Mouse (Mus musculus): ENCODE data around the gene Slc35f5. TPM values are rescaled to one million over a fixed set of nuclear protein-coding genes. Genes with fewer than 3 reads are reported as not detected.

The Slc35f5 gene
- polyA plus RNA-seq, 1 experiment from 2014 or later, result 28.5 TPM

- no peak overlapping the region for H3K9ac ChIP-seq (ENCODE audit: low read depth, low read length)
- no peaks in the 10 kb centered on the region for H3K9me3 ChIP-seq (ENCODE audit: control insufficient read depth, low read length)
- 36% methylated on average over 10 of the region's 10 CpGs for WGBS
- no peak overlapping the region for H3K4me2 ChIP-seq
- H3K4me1 ChIP-seq (replicated peaks; ENCODE audit: control insufficient read depth, insufficient read depth, low read length), result no peaks in the 10 kb centered on the region
- H3K27ac ChIP-seq (ENCODE audit: low read depth, low read length), result no peak overlapping the region
- H3K27me3 ChIP-seq (replicated peaks; ENCODE audit: control insufficient read depth, insufficient read depth, low read length), result no peaks in the 10 kb centered on the region; the same call in 1 of the 2 replicates
- no peak overlapping the region for H3K4me3 ChIP-seq (ENCODE audit: low read depth, low read length)
- DNase-seq (ENCODE audit: low spot score), result peak; percentile 80
- peak; percentile 64; the same call in 1 of the 2 replicates for ATAC-seq (replicated peaks; ENCODE audit: low FRiP score)
- H3K36me3 ChIP-seq (ENCODE audit: control insufficient read depth, insufficient read depth, low read length), result no peaks in the 10 kb centered on the region
Observed at GRCm38 (mm10) chr1:125607087-125607803, 46.9 kb downstream of the Slc35f5 start.

GRCm38 (mm10) chr1:125624376-125625076, 64.1 kb downstream of the Slc35f5 start:
- DNase-seq (ENCODE audit: low spot score) (no peak), ATAC-seq (replicated peaks; ENCODE audit: low FRiP score) (no peak)
- H3K9ac ChIP-seq (ENCODE audit: low read depth, low read length), result no peak overlapping the region
- no peaks in the 10 kb centered on the region for H3K4me1 ChIP-seq (replicated peaks; ENCODE audit: control insufficient read depth, insufficient read depth, low read length)
- no peak overlapping the region for H3K27ac ChIP-seq (ENCODE audit: low read depth, low read length)
- H3K4me3 ChIP-seq (ENCODE audit: low read depth, low read length), result no peak overlapping the region
- 75% methylated on average over 4 of the region's 4 CpGs for WGBS
- H3K36me3 ChIP-seq (ENCODE audit: control insufficient read depth, insufficient read depth, low read length), result no peaks in the 10 kb centered on the region
- H3K9me3 ChIP-seq (ENCODE audit: control insufficient read depth, low read length), result no peaks in the 10 kb centered on the region
- H3K4me2 ChIP-seq, result no peak overlapping the region
- no peaks in the 10 kb centered on the region for H3K27me3 ChIP-seq (replicated peaks; ENCODE audit: control insufficient read depth, insufficient read depth, low read length)

GRCm38 (mm10) chr1:125639501-125640253, 79.3 kb downstream of the Slc35f5 start:
- H3K27ac ChIP-seq (ENCODE audit: low read depth, low read length), result no peak overlapping the region
- H3K4me1 ChIP-seq (replicated peaks; ENCODE audit: control insufficient read depth, insufficient read depth, low read length), result no peaks in the 10 kb centered on the region
- no peak overlapping the region for H3K4me3 ChIP-seq (ENCODE audit: low read depth, low read length)
- DNase-seq (ENCODE audit: low spot score) (no peak), ATAC-seq (replicated peaks; ENCODE audit: low FRiP score) (no peak)
- 86% methylated on average over 8 of the region's 8 CpGs for WGBS
- no peaks in the 10 kb centered on the region for H3K27me3 ChIP-seq (replicated peaks; ENCODE audit: control insufficient read depth, insufficient read depth, low read length)
- no peak overlapping the region for H3K9ac ChIP-seq (ENCODE audit: low read depth, low read length)
- H3K9me3 ChIP-seq (ENCODE audit: control insufficient read depth, low read length), result no peaks in the 10 kb centered on the region
- no peaks in the 10 kb centered on the region for H3K36me3 ChIP-seq (ENCODE audit: control insufficient read depth, insufficient read depth, low read length)
- H3K4me2 ChIP-seq, result no peak overlapping the region

GRCm38 (mm10) chr1:125643643-125644042, 83.2 kb downstream of the Slc35f5 start:
- DNase-seq (ENCODE audit: low spot score), result no peak
- no peak overlapping the region for H3K9ac ChIP-seq (ENCODE audit: low read depth, low read length)
- H3K27ac ChIP-seq (ENCODE audit: low read depth, low read length), result no peak overlapping the region
- no peak overlapping the region for H3K4me2 ChIP-seq
- ATAC-seq (replicated peaks; ENCODE audit: low FRiP score), result no peak
- H3K27me3 ChIP-seq (replicated peaks; ENCODE audit: control insufficient read depth, insufficient read depth, low read length), result no peaks in the 10 kb centered on the region
- H3K36me3 ChIP-seq (ENCODE audit: control insufficient read depth, insufficient read depth, low read length), result no peaks in the 10 kb centered on the region
- H3K4me1 ChIP-seq (replicated peaks; ENCODE audit: control insufficient read depth, insufficient read depth, low read length), result no peaks in the 10 kb centered on the region
- no peak overlapping the region for H3K4me3 ChIP-seq (ENCODE audit: low read depth, low read length)
- 46% methylated on average over 1 of the region's 1 CpGs for WGBS
- H3K9me3 ChIP-seq (ENCODE audit: control insufficient read depth, low read length), result no peaks in the 10 kb centered on the region

Other genes starting within 250 kb of the Slc35f5 start
- gene Actr3, start 124.9 kb upstream of the Slc35f5 start, polyA plus RNA-seq (2014; fragmentation: Nextera tagmentation; extraction: Ambion mirVana), result 245 and 281 TPM in 2 replicates
- 3.7 and 4.9 TPM in 2 replicates for gene Gpr39, start 116.4 kb downstream of the Slc35f5 start, polyA plus RNA-seq (2014; fragmentation: Nextera tagmentation; extraction: Ambion mirVana)